Mouse (Mus musculus): ENCODE measurements around the gene Azin2.

GRCm38 (mm10) chr4:128983151-128983550 is 20.9 kb upstream of the Azin2 start:
- TF ChIP-seq CTCF (IDR thresholded peaks at IDR 0.05; ENCODE audit: low read depth, low read length), result no peak
- TF ChIP-seq POLR2A (IDR thresholded peaks at IDR 0.05; ENCODE audit: extremely low read depth, insufficient read depth, low read length), result no peak
